Mouse (Mus musculus): ENCODE data around the gene Tmco3.

DNA sequence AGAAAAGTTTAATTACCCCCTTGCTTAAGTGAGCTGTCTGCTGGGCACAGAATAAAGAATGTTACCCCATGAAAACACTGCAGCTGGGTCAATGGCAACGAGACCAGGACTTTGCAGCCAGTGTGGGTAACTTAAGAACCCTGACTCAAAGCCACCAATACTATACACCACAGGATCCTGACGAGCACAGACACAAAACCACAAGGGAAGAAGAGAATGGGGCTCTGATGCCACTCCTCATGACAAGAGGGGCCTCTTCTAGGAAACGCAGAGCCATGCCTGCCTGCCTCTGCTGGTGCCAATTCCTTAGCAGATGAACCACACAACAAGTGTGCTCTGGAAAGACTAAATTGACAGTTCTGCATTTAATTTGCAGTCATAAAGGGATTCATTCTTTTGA, 24.6 kb upstream of the Tmco3 start:
- TF ChIP-seq EP300 (IDR thresholded peaks at IDR 0.05; ENCODE audit: low read depth) (no peak), CTCF (IDR thresholded peaks at IDR 0.05; ENCODE audit: low read depth) (no peak)

All from liver, embryonic 14.5 days (tissue).